Mouse (Mus musculus) hindbrain, embryonic 13.5 days (tissue): Measurements from ENCODE around the gene Gm20388. TPM values are rescaled to one million over a fixed set of nuclear protein-coding genes. Genes with fewer than 3 reads are reported as not detected.
A peak's percentile ranks its signal among the peaks of the same experiment; 100 is the strongest.

Experiments
- ATAC-seq: fragments of 200-750 bp; cut with Nextera tagmentation; 2 replicates; pipeline ENCODE4 v1.8.0; 2017; ENCODE audit warnings: moderate TSS enrichment; ENCODE audit not compliant: low FRiP score
- H3K27ac ChIP-seq: fragments of 300-500 bp; sonication (generic); 2 replicates; pipeline ENCODE4 v1.5.1; 2015; ENCODE audit warnings: inconsistent platforms, mild to moderate bottlenecking, moderate library complexity
- H3K27me3 ChIP-seq: fragments of 300-500 bp; sonication (generic); 2 replicates; pipeline ENCODE4 v1.6.1; 2015; ENCODE audit warnings: mild to moderate bottlenecking, inconsistent platforms
- H3K36me3 ChIP-seq: fragments of 300-500 bp; sonication (generic); 2 replicates; pipeline ENCODE4 v1.6.1; 2015; ENCODE audit warnings: mild to moderate bottlenecking, inconsistent platforms
- H3K4me1 ChIP-seq: fragments of 300-500 bp; sonication (generic); replicated peaks from 2 replicates; pipeline ENCODE4 v1.6.1; 2015; ENCODE audit warnings: inconsistent platforms
- H3K4me2 ChIP-seq: fragments of 300-500 bp; sonication (generic); 2 replicates; pipeline ENCODE4 v1.6.1; 2015; ENCODE audit warnings: inconsistent platforms, mild to moderate bottlenecking, moderate library complexity
- H3K4me3 ChIP-seq: fragments of 300-500 bp; sonication (generic); 2 replicates; pipeline ENCODE4 v1.5.1; 2015; ENCODE audit warnings: mild to moderate bottlenecking, inconsistent platforms
- H3K9ac ChIP-seq: fragments of 300-500 bp; sonication (generic); 2 replicates; pipeline ENCODE4 v1.6.1; 2015; ENCODE audit warnings: mild to moderate bottlenecking, inconsistent platforms
- H3K9me3 ChIP-seq: fragments of 300-500 bp; sonication (generic); 2 replicates; pipeline ENCODE4 v1.6.1; 2016; ENCODE audit warnings: inconsistent platforms
- WGBS: fragments of 180-500 bp; shearing (Covaris S2); methylation state at CpG from one replicate; pipeline ENCODE4 v1.1.7; 2015; 5-methylcytosine and 5-hydroxymethylcytosine counted together
- polyA plus RNA-seq: library from polyadenylated mRNA; unstranded; fragments of >200 nt; fragmentation: Nextera tagmentation; extraction: Ambion mirVana; gene quantifications from 2 replicates; pipeline ENCODE4 v1.2.1, GENCODE M21; 2015

Gm20388 gene
- polyA plus RNA-seq, 1 experiment from 2014 or later, result 1.9 TPM

DNA sequence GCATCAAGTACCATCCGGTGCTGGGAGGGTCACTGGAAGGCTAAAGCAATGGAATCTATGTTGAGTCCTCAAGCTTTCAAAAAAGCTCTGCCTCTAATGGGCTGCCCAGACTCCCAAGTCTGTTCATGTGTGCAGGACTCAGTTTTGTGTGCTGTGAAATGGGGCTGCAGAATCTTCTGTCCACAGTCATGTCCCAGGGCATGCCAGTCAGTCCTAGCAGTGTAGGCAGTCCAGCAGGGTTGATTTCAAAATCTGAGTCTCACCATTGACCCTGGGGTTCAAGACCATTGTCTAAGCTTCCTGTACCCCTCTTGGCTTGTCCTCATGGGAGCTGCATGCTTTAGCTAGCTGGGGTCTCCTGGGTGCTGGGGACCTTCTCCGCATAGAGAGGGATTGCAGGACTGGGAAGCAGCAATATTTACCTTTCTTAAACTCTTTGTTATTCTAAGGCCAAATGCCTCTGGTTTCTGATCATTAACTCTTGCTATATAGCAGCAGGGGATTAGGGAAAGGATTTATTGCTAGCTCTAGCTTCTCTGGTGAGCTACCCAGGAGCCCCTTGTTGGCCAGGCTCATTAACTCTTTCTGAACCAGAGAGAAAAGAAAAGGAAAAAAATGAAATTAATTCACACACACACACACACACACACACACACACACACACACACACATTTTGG is 94.2 kb downstream of the Gm20388 start:
- no peak for ATAC-seq
- no peak overlapping the region for H3K9ac ChIP-seq
- no peaks in the 10 kb centered on the region for H3K9me3 ChIP-seq
- H3K27me3 ChIP-seq, result 0 out of 2 replicates have a peak, but pooled peaks cover 3% of the 10 kb centered on the region
- H3K27ac ChIP-seq, result peak overlapping the region; percentile 30; the same call in 1 of the 2 replicates
- no peak overlapping the region for H3K4me3 ChIP-seq
- peaks cover 26% of the 10 kb centered on the region for H3K4me1 ChIP-seq
- no peaks in the 10 kb centered on the region for H3K36me3 ChIP-seq
- 71% methylated on average over 2 of the region's 2 CpGs for WGBS
- H3K4me2 ChIP-seq, result no peak overlapping the region

DNA sequence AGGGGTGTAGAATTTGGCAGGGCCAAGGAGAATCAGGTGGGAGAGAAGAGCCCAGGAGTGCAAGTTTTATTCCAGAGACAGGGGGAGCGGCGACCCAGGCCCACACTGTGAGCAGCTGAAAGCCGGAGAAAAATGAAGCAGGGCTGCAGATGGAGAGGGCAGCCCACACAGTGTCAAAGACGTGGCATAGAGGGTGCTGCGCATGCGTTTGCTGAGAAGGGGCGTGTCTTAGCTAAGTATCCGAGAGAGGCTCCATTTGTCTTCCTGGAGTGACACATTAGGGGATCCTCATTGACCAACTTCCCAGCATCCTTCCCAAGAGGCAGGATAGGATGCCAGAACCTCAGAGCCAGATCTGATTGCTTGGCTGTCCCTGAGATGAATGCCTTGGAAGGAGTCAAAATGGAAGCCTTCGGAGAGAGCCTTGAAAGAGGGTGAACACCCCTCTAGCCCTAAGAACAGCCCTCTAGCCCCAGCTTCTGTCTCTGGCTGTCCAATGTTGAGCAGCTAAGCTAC is 96.1 kb downstream of the Gm20388 start:
- no peak overlapping the region for H3K27ac ChIP-seq
- WGBS, result 35% methylated on average over 9 of the region's 9 CpGs
- no peaks in the 10 kb centered on the region for H3K36me3 ChIP-seq
- peaks cover 7% of the 10 kb centered on the region; the same call in 1 of the 2 replicates for H3K27me3 ChIP-seq
- H3K4me3 ChIP-seq, result no peak overlapping the region
- no peaks in the 10 kb centered on the region for H3K9me3 ChIP-seq
- no peak overlapping the region for H3K4me2 ChIP-seq
- no peak for ATAC-seq
- no peak overlapping the region for H3K9ac ChIP-seq
- H3K4me1 ChIP-seq, result peaks cover 23% of the 10 kb centered on the region

DNA sequence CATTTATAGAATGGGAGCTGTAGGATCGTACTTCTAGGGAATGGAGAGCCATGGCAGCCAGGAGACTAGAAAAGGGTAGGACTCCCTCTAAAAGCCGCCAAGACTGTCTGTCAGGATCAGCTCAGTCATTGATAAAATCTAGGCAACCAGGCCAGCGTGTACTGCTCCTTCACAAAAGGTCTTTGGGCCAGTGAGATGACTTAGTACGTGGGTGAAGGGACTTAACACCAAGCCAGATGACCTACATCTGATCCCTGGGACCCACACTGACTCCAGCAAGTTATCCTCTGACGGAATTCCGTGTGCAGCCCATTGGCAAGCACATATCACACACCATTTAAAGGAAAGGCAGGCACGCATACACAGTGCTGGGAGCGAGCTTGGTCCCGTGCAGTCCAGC is 96.5 kb downstream of the Gm20388 start:
- H3K9me3 ChIP-seq, result no peaks in the 10 kb centered on the region
- H3K4me3 ChIP-seq, result no peak overlapping the region
- peaks cover 22% of the 10 kb centered on the region for H3K4me1 ChIP-seq
- H3K27me3 ChIP-seq, result peaks cover 12% of the 10 kb centered on the region; the same call in 1 of the 2 replicates
- H3K4me2 ChIP-seq, result no peak overlapping the region
- 81% methylated on average over 9 of the region's 9 CpGs for WGBS
- no peaks in the 10 kb centered on the region for H3K36me3 ChIP-seq
- no peak overlapping the region for H3K9ac ChIP-seq
- no peak for ATAC-seq
- H3K27ac ChIP-seq, result no peak overlapping the region

DNA sequence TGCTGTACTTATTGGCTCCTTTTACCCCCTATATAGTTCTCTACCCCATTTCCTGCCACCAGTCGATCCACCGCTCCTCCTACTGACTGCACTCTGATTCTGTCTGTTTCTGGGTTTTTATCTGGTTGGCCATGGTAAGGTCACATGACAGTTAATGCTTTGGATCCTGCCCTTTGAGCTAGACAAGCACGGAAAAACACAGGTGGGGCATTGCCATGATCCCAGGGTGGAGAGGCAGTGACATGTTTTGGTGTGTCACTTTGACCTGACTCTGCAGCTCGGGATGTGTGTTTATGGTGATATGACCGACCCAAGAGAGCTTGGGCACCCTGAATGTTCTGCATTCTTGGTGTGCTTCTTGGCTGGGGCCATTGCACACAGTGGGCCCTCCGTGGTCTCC is 98.6 kb downstream of the Gm20388 start:
- no peak overlapping the region for H3K9ac ChIP-seq
- no peak overlapping the region for H3K27ac ChIP-seq

DNA sequence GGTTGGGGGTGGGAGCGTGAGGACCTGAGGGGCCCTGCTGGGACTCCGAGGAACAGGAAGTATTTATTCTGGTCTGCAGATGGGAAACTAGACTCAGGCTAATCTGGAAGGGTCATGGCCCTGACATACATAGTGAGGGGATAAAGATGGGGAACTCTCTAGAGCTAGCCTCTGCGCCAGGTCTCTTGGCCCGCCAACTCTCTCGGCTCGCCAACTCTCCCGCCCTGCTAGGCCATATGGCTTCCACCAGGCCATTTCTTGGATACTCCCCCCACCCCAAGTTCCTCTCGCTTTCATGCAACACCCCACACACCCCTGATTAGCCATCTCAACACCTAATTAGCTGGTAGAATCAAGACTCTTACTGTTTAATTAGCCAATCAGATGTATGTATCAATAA is 101.8 kb downstream of the Gm20388 start:
- Histone ChIP-seq H3K4me3 (no peak overlapping the region), H3K27me3 (peaks cover 23% of the 10 kb centered on the region; the same call in 1 of the 2 replicates), H3K27ac (no peak overlapping the region), H3K4me2 (no peak overlapping the region), H3K36me3 (no peaks in the 10 kb centered on the region), H3K9me3 (no peaks in the 10 kb centered on the region), H3K4me1 (no peaks in the 10 kb centered on the region), H3K9ac (no peak overlapping the region)
- ATAC-seq, result no peak
- 87% methylated on average over 8 of the region's 8 CpGs for WGBS

More for the DNA sequence above, 98.6 kb downstream of the Gm20388 start:
- H3K4me2 ChIP-seq, result no peak overlapping the region
- H3K9me3 ChIP-seq, result no peaks in the 10 kb centered on the region
- H3K36me3 ChIP-seq, result no peaks in the 10 kb centered on the region
- ATAC-seq, result no peak
- WGBS, result 82% methylated on average over 6 of the region's 6 CpGs
- peaks cover 16% of the 10 kb centered on the region; the same call in 1 of the 2 replicates for H3K27me3 ChIP-seq
- peaks cover 18% of the 10 kb centered on the region for H3K4me1 ChIP-seq
- no peak overlapping the region for H3K4me3 ChIP-seq

DNA sequence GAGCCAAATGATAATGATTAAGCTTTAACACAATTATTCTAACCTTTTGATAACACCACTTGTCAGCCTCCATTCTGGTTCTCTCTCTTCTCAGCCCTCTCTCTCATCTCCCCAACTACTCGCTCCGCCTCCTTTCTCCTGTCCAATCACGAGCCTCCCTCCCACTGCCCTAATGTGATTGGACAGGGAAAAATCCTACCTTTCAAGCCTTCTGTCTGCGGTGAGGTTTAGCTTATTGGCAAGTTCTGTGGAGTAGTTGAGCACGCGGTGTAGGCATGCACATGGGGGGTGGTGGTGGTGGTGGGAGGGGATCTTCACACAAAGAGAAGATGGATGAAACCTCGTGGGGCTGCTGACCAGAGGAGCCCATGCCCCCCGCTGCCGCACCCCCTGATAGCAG is 102.3 kb downstream of the Gm20388 start:
- ATAC-seq, result no peak
- Histone ChIP-seq H3K4me2 (no peak overlapping the region), H3K27me3 (peaks cover 23% of the 10 kb centered on the region; the same call in 1 of the 2 replicates), H3K4me3 (no peak overlapping the region), H3K9ac (no peak overlapping the region), H3K36me3 (no peaks in the 10 kb centered on the region), H3K4me1 (no peaks in the 10 kb centered on the region), H3K27ac (no peak overlapping the region), H3K9me3 (no peaks in the 10 kb centered on the region)
- 23% methylated on average over 9 of the region's 9 CpGs for WGBS

DNA sequence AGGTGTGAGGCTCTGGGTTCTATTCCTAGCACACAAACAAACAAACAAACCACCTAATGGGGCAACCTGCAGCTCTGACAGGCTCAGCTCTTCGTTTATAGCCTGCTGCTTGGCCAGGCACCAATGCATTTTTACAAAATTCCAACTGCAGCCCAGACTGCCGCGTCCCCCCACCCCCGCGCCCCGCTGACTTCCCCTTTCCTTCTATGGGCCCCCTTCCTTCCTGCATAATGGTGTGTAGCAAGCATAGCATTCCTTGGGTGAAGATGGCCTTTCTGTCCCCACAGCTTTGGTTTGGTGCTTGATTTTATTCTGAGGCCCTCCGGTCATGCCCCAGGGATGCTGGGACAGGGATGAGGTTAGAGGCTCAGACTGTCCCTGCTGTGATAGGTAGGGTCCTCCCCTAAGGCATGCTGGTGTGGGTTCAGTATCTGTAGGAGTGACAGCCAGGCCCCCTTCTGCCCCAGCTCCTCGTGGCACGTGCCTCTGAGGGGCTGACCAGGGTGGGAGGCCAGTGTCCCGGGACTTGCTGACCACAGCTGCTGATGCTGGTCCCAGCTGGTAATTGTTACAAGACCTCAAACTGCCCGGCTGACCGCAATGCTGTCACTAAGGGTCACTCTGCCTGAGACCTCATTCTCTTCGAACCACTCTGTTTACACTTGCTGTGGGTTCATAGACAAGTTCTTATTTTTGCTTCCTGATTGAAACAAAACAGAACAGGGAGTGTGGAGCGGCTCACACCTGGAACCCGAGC is 103.8 kb downstream of the Gm20388 start:
- no peak overlapping the region for H3K27ac ChIP-seq
- H3K4me3 ChIP-seq, result no peak overlapping the region
- 68% methylated on average over 15 of the region's 15 CpGs for WGBS
- no peaks in the 10 kb centered on the region for H3K36me3 ChIP-seq
- ATAC-seq, result no peak
- no peaks in the 10 kb centered on the region for H3K9me3 ChIP-seq
- peaks cover 23% of the 10 kb centered on the region; the same call in 1 of the 2 replicates for H3K27me3 ChIP-seq
- H3K4me1 ChIP-seq, result peaks cover 2% of the 10 kb centered on the region
- no peak overlapping the region for H3K9ac ChIP-seq
- no peak overlapping the region for H3K4me2 ChIP-seq

DNA sequence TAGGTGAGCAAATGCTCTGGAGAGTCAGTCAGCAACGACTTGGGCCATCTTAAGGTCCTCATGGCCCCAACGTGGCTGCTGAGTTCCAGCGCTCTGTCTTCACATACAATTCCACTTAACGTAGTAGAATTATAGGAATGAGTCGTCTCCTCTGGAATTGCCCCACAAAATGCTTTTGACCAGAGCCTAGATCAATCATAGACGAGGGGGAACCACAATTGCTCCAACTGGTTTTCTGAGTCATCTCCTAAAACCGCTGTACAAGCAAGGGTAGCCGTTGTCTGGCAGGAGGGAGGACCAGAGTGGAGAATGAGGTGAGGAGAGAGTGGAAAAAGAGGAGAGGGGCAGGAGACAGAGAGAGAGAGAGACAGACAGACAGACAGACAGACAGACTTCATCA is 105.3 kb downstream of the Gm20388 start:
- H3K4me3 ChIP-seq, result no peak overlapping the region
- no peaks in the 10 kb centered on the region for H3K36me3 ChIP-seq
- no peak overlapping the region for H3K9ac ChIP-seq
- peaks cover 12% of the 10 kb centered on the region for H3K4me1 ChIP-seq
- peaks cover 19% of the 10 kb centered on the region; the same call in 1 of the 2 replicates for H3K27me3 ChIP-seq
- WGBS, result 87% methylated on average over 8 of the region's 8 CpGs
- no peak overlapping the region for H3K27ac ChIP-seq
- ATAC-seq, result no peak
- H3K9me3 ChIP-seq, result no peaks in the 10 kb centered on the region
- H3K4me2 ChIP-seq, result no peak overlapping the region

DNA sequence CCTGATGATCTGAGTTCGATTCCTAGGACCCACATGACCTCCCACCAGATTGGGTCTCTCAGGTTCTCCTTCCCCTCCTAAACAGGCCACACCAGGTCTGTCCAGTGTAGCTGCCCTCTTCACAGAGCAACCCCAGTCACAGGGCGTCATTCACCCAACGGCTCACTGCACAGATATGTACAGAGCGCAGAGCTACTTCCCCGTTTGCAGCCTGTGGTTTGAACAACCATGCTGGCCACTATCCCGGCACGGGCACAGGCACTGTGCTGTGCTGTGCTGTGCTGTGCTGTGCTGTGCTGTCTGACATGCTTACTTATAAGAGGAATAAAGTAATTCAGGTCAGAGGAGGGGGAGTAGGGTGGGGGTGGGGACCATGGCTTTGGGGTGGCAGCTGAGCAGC is 105.8 kb downstream of the Gm20388 start:
- peaks cover 12% of the 10 kb centered on the region for H3K4me1 ChIP-seq
- H3K4me2 ChIP-seq, result no peak overlapping the region
- H3K27ac ChIP-seq, result no peak overlapping the region
- H3K27me3 ChIP-seq, result peaks cover 19% of the 10 kb centered on the region; the same call in 1 of the 2 replicates
- H3K36me3 ChIP-seq, result no peaks in the 10 kb centered on the region
- no peak for ATAC-seq
- WGBS, result 85% methylated on average over 7 of the region's 7 CpGs
- H3K9me3 ChIP-seq, result no peaks in the 10 kb centered on the region
- H3K4me3 ChIP-seq, result no peak overlapping the region
- H3K9ac ChIP-seq, result no peak overlapping the region

DNA sequence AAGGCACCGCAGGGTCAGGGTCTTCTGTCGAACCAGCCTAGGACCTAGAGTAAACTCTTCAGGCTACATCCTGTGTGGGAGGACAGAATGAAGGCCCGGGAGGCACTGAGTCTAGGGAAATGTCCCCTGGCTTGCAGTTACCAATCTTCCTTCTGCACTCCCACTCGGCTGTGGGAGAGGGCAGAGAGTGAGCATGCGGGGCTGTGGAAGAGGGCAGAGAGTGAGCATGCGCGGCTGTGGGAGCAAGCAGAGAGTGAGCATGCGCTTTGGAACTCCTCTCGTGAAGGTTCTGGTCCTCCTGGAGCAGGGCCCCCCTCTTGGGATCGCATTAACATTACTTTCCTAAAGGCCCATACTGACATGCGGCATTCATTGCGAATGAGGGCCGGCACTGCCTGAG is 106.7 kb downstream of the Gm20388 start:
- 93% methylated on average over 13 of the region's 13 CpGs for WGBS
- Histone ChIP-seq H3K9me3 (no peaks in the 10 kb centered on the region), H3K9ac (no peak overlapping the region), H3K4me1 (peaks cover 12% of the 10 kb centered on the region), H3K4me3 (no peak overlapping the region), H3K27ac (no peak overlapping the region), H3K36me3 (no peaks in the 10 kb centered on the region), H3K4me2 (no peak overlapping the region), H3K27me3 (peaks cover 15% of the 10 kb centered on the region; the same call in 1 of the 2 replicates)
- ATAC-seq, result no peak

DNA sequence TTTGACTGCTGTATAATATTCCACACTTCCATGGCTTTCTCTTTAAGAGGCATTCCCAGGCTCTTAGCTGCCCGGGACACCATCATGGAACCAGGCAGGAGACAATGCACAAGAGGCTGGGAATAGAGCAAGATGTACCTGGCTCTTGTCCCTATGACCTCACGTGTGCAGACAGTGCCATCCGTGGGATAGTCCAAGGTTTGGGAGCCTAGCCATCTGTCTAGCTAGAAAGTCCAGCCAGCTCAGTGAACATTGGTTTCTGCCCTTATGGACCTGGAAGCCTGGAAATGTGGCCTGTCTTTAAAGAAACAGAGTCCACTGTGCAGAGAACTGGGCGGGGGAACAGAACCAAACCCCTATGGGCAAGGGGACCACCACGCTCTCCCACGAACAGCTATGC is 107.1 kb downstream of the Gm20388 start:
- H3K36me3 ChIP-seq, result no peaks in the 10 kb centered on the region
- H3K4me2 ChIP-seq, result no peak overlapping the region
- 0 out of 2 replicates have a peak, but pooled peaks cover 15% of the 10 kb centered on the region for H3K27me3 ChIP-seq
- WGBS, result 96% methylated on average over 6 of the region's 6 CpGs
- no peak for ATAC-seq
- peaks cover 12% of the 10 kb centered on the region for H3K4me1 ChIP-seq
- H3K9me3 ChIP-seq, result no peaks in the 10 kb centered on the region
- H3K27ac ChIP-seq, result no peak overlapping the region
- no peak overlapping the region for H3K4me3 ChIP-seq
- no peak overlapping the region for H3K9ac ChIP-seq

DNA sequence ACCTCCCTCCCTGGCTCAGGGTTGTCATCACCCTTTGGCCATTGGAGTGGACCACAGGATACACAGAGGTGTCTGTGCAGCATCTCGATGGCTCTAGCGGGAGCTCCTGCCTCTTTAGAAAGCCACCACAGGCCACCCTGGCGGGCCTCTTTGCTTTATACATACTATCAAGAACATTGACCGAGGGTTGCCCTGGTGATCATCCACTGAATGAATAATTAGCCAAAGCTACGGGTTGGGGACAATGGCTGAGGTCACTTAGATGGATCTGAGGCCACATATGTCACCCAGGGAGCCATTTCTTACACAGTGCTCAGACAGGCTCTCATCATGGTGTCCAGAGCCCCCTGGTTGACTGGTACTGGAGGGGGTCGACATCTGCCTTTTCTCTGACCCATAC is 107.7 kb downstream of the Gm20388 start:
- no peaks in the 10 kb centered on the region for H3K9me3 ChIP-seq
- H3K4me3 ChIP-seq, result no peak overlapping the region
- no peak for ATAC-seq
- peaks cover 12% of the 10 kb centered on the region for H3K4me1 ChIP-seq
- no peak overlapping the region for H3K27ac ChIP-seq
- 0 out of 2 replicates have a peak, but pooled peaks cover 15% of the 10 kb centered on the region for H3K27me3 ChIP-seq
- H3K4me2 ChIP-seq, result no peak overlapping the region
- WGBS, result 16% methylated on average over 6 of the region's 6 CpGs
- no peak overlapping the region for H3K9ac ChIP-seq
- no peaks in the 10 kb centered on the region for H3K36me3 ChIP-seq
